Mouse (Mus musculus) frontal cortex, postnatal 36 days (tissue): ENCODE measurements around the gene Psmd14.

ENCODE experiments used
- DNase-seq, 2 experiments: peaks; one replicate each; pipeline ENCODE4 v3.0.0; 2022; ENCODE audit warnings: low spot score in 2 of 2

Psmd14 gene

DNA sequence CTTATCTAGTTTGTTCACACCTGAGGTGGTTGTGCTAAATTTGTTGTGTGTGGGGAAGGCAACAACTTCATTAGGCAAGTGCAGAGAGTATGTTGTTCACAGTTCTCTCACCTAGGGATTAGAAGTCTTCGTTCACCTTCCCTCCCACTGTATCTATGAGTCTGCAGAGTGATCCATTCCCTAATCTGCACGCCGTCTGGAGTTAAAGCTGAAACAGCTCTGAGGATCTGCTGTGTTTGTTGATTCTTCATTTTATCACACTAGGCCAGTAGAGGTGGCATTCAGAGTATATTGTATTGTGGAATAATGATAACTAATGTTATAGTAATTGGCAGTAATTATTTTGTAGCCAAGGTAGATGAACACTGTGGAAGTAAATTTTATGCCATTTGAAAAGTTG lies 48.5 kb downstream of the Psmd14 start:
- DNase-seq, result no peak

DNA sequence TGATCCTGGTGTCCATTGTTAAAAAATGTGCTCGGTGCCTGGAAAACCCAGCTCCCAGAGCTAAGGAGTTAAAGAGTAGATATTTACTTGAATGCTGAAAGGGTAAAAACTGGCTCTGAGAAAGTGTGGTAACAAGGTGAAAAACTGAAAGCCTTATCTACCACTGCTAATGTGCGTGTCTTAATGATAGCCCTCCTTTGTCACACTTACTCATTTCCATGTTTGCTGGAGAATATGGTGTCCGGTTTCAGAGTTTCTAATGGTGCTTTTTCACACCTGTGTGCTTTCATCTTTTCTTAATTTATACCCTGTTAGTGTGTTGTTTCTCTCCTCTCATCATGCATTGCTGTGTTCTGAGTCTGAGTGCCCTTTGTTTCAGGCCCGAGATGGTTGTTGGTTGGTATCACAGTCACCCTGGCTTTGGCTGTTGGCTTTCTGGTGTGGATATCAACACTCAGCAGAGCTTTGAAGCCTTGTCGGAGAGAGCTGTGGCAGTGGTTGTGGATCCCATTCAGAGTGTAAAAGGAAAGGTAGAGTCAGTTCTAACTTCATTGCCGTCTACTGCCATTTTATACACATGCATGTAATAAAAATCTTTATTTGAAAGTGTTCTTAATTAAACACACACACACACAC lies 53.1 kb downstream of the Psmd14 start:
- no peak for DNase-seq

DNA sequence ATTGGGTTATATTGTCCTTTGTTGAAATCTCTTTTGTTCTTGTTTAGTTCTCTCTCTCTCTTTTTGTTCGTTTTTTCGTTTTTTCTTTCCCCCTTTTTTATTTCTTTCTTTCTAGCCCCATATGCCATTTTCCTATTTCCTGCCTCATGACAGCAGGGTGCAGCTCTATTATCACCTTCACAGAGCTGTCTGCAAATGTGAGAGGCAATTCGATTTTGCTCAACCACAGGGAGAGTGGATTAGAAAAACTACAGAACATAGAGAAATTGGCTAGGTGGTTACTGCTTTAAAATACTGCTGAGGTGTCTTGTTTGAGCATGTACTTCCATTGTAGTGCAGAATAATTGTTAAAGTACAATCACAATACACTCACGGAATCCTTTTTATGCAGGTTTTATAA lies 54.0 kb downstream of the Psmd14 start:
- DNase-seq, result no peak

GRCm38 (mm10) chr2:61780794-61781193 lies 69.3 kb downstream of the Psmd14 start:
- DNase-seq, result no peak

GRCm38 (mm10) chr2:61794960-61795359 lies 83.5 kb downstream of the Psmd14 start:
- no peak for DNase-seq

- DNase-seq, result no peak
Observed at GRCm38 (mm10) chr2:61798048-61798447, 86.6 kb downstream of the Psmd14 start.

DNA sequence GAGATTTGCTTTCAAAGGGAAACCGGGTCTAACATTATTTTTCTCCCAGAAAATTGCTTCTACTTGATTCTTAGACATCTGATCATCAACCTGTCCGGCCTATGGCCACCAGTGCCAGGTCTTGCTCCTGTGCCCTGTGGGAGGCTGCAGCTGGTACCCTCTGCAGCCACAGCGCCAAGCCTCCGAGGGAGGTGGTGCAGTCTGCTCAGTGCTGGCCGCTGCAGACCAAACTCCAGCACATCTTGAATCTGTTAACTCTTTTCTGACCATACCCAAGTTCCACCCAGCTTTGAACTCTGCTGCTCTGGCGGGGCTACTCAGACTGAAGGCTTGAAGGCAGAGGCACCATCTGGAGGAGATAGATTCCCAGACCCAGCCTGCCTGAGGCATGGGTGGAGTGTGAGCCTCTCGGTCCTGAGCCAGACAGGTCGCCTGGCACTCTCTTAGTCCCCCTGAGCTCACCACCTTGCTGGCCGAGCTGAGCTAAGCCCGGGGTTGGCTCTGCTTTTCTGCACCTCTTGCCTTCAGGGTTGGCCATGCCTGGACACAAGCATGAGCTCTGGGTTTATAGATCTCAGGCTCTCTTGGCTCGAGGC lies 91.3 kb downstream of the Psmd14 start, which contains the start of gene Tbr1:
Gene Tbr1, plus strand, starts transcription at position 275 of the 596 bp plus-strand sequence.
- DNase-seq, result peak; percentile 42 to 45

- DNase-seq, result peak; percentile 51 to 53
Observed at GRCm38 (mm10) chr2:61803443-61804367, 92.2 kb downstream of the Psmd14 start.

GRCm38 (mm10) chr2:61804382-61804840 lies 92.9 kb downstream of the Psmd14 start:
- peak; percentile 60 to 86 for DNase-seq

- peak in 1 of 2 experiments; percentile 53 for DNase-seq
Observed at GRCm38 (mm10) chr2:61804841-61805540, 93.5 kb downstream of the Psmd14 start.

GRCm38 (mm10) chr2:61805541-61806345 lies 94.2 kb downstream of the Psmd14 start:
- peak in 1 of 2 experiments; percentile 38 for DNase-seq

DNA sequence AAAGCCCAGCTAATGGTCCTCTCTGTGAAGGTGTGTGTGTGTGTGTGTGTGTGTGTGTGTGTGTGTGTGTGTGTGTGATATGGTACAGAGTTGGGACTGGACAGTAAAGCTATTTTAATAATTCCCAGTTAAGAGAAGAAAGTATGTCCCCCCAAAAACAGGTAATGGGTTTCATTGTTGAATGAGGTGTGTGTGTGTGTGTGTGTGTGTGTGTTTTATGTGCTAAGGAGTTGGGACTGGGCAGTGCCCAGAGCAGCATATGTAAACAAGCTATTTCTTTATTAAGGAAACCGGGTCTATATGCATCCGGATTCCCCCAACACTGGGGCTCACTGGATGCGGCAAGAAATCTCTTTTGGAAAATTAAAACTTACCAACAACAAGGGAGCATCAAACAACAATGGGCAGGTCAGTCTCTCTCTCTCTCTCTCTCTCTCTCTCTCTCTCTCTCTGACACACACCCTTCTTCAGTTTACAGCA lies 94.9 kb downstream of the Psmd14 start:
- no peak for DNase-seq

- DNase-seq, result peak; percentile 47 to 51
Observed at GRCm38 (mm10) chr2:61807151-61807550, 95.7 kb downstream of the Psmd14 start.

DNA sequence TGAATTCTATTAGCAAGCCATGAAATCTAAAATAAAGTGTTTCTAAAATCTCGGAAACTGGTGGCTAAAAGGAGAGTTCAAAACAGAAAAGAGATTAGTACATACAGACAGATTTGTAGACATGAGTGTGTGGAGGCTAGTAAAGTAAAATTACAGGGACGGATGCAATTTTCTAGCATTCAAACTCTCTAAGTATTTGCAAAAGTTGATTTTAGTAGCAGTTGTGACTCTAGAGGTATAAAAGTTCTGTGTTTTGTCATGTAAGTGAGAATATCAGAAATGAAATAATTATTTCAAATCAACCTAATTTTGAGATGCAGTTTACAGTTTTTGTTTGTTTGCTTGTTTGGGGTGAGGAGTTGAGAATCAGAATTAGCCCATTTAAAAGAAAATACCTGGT lies 96.3 kb downstream of the Psmd14 start:
- DNase-seq, result no peak

DNA sequence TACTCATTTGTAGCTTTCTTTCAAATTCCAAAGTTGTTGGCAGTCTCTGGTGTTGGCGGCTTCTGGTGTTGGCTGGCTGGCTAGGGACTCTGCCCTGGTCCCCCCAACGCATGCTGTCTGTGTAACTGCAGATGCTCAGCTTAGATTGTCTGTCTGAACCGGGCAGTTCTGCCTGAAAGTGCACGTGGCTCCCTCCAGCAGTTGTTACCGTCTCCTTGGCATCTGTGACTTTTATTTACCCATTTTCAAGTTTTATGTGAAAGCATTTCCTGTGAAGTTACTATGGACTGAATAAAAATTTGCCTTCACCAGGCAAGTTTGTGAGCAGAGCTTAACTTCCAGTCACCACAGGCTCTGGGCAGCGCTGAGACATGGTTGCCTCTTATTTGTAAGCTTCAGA lies 97.3 kb downstream of the Psmd14 start:
- DNase-seq, result peak; percentile 17 to 27

DNA sequence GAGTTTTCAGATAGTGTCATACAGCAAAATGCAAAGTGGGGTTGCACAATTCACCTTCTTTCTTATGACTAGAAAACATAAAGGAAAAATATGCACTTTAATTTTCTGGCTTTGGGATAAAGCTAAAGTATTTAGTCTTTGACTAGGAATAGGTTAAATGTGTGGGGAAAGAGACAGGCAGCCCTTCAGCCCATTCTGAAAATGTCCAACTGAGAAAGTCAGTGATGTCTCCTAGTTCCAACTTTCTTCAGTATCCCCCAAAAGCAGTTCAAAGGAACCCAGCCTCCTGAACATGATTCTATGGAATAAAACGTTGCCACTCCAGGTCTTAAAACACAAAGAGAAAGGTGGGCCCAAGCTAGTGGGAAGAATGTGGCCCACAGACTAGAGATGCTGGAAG lies 97.9 kb downstream of the Psmd14 start:
- DNase-seq, result no peak

DNA sequence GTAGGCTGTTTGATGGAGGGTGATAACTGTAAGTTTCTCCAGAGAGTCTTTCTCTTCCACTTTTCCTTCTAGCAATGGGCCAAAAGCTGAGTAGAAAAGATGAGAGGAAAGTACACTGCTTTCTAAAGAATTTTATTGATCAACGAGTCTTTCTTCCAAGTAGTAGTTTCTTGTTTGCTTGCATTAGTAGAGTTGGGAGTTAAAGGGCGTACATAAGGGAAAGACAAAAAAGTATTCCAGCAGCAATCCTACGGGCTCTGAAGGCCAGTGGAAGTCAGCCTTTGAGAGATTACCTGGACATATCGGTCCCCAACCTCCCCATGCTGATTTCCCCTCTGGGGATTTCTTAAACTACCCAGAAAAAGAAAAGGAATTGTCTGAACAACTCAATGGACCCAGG lies 99.3 kb downstream of the Psmd14 start:
- no peak for DNase-seq

DNA sequence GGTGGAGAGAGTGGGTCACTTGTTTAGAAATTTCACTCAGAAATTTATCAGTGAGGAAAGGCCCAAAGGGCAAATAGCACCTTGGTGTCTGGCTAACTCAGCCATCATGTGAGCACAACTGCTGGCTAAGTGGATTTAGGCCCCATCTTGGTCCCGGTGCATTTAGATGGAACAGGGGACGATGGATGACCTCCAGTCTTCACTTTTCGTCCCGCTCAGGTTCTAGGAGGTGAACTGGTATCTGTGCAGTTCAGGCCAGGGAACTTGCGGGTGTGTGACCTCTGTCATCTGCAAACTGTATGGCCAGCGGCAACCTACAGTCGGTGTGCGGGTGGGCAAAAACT lies 99.6 kb downstream of the Psmd14 start:
- no peak for DNase-seq

DNA sequence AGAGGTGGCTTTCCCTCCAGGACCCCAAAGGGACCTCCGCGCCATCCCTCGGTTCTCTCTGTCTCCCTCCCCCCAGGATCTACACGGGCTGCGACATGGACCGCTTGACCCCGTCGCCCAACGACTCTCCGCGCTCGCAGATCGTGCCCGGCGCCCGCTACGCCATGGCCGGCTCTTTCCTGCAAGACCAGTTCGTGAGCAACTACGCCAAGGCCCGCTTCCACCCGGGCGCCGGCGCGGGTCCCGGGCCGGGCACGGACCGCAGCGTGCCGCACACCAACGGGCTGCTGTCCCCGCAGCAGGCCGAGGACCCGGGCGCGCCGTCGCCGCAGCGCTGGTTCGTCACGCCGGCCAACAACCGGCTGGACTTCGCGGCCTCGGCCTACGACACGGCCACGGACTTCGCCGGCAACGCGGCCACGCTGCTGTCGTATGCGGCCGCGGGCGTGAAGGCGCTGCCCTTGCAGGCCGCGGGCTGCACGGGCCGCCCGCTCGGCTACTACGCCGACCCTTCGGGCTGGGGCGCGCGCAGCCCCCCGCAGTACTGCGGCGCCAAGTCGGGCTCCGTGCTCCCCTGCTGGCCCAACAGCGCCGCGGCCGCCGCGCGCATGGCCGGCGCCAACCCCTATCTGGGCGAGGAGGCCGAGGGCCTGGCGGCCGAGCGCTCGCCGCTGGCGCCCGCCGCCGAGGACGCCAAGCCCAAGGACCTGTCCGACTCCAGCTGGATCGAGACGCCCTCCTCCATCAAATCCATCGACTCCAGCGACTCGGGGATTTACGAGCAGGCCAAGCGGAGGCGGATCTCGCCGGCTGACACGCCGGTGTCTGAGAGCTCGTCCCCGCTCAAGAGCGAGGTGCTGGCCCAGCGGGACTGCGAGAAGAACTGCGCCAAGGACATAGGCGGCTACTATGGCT lies 100.3 kb downstream of the Psmd14 start:
- peak; percentile 34 to 45 for DNase-seq

GRCm38 (mm10) chr2:61812536-61812935 lies 101.0 kb downstream of the Psmd14 start:
- DNase-seq, result peak in 1 of 2 experiments; percentile 20
